Mouse (Mus musculus) liver, embryonic 14.5 days (tissue): ENCODE measurements around the gene Hmgcs2.

ENCODE experiments used
- CTCF ChIP-seq: IDR thresholded peaks from 2 replicates; pipeline ENCODE4 v1.5.1; 2016; ENCODE audit warnings: antibody characterized with exemption, low read depth, control low read depth
- EP300 ChIP-seq: IDR thresholded peaks from 2 replicates; pipeline ENCODE4 v1.6.1; 2016; ENCODE audit warnings: antibody characterized with exemption, low read depth

DNA sequence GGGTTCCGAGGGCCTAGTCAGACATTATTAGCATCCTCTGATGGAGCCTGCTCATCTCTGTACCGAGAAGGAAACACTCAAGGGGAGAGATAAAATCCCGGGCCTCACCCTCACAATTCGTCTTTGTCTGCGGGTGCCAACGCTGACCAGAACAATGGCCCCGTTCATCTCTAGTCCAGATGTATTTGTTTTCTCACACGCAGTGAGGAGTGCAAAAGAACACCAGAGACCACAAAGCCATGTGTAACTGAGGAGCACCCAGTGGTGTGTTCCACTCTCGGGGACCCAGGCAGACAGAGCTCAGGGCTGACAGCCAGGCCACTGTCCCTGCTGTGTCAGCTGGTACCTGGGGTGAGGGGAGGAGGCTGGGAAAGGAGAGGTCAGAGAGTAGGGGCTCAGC lies 44.0 kb downstream of the Hmgcs2 start:
- no peak for TF ChIP-seq EP300
- TF ChIP-seq CTCF, result no peak
